Mouse (Mus musculus): Measurements from ENCODE around the gene Enthd1. TPM values are rescaled to one million over a fixed set of nuclear protein-coding genes. Genes with fewer than 3 reads are reported as not detected.
A peak's percentile ranks its signal among the peaks of the same experiment; 100 is the strongest.

Enthd1 gene
- polyA plus RNA-seq, 1 experiment from 2014 or later: not detected

DNA sequence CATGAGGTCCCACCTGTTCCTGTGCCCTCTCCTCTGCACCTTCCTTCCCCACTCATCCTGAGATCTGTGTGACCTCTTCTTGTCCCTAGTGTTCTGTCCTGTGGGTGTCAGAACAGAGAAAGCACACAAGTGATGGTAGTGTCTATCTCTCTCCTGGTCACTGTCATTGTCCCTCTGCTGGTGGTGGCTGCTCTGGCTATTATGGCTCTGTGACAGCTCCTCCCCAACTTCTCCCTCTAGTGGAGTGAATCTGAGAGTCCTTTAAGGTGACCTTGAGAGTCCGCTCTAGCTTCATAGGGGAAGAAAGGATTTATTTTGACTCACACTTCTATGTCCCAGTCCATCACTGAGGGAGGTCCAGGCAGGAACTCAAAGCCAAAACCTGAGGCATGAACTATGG, 79.4 kb downstream of the Enthd1 start:
- Histone ChIP-seq H3K4me3 (replicated peaks; ENCODE audit: low read depth, low read length) (no peak overlapping the region), H3K36me3 (ENCODE audit: control insufficient read depth, insufficient read depth, low read length) (no peaks in the 10 kb centered on the region), H3K9me3 (ENCODE audit: control insufficient read depth, low read length) (no peaks in the 10 kb centered on the region), H3K4me2 (ENCODE audit: low read length) (no peak overlapping the region), H3K27me3 (ENCODE audit: control insufficient read depth, insufficient read depth, low read length) (no peaks in the 10 kb centered on the region), H3K9ac (replicated peaks; ENCODE audit: low read length) (no peak overlapping the region), H3K27ac (replicated peaks; ENCODE audit: low read depth, low read length) (no peak overlapping the region), H3K4me1 (ENCODE audit: control insufficient read depth, insufficient read depth, low read length) (peaks cover 36% of the 10 kb centered on the region)
- ATAC-seq (ENCODE audit: low FRiP score, low TSS enrichment) (no peak), DNase-seq (no peak)
- WGBS: 97% methylated on average over 1 of the region's 1 CpGs

DNA sequence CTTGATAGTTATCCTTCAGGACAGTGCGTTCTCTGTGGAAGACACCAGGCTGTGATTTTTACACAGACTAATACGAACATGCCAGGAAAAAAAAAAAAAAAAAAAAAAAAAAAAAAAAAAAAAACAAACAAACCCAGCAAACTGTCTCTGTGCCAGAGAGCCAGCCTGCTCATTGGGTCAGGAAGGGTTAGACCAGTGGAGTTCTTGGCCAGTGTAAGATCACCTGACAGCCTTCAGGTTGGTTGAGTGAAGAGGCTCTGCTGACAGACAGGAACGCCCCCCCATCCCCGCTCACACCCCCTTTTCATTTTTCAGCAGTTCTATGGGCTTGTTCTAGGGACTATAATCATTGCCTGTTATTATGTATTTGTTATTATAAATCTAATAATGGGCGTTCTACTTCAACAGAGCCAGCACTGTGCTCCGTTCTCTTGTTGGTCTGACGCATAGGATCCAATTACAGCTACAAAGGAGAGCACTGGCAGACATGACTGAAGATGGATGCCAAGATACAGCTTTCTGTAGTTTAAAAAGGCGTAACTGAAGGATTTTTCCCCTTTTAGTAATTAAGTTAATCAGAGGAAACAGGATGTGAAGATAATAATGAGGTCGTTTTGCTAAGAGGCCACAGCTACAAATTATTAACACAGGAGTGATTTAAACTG, 81.8 kb downstream of the Enthd1 start:
- ATAC-seq (ENCODE audit: low FRiP score, low TSS enrichment): no peak

DNA sequence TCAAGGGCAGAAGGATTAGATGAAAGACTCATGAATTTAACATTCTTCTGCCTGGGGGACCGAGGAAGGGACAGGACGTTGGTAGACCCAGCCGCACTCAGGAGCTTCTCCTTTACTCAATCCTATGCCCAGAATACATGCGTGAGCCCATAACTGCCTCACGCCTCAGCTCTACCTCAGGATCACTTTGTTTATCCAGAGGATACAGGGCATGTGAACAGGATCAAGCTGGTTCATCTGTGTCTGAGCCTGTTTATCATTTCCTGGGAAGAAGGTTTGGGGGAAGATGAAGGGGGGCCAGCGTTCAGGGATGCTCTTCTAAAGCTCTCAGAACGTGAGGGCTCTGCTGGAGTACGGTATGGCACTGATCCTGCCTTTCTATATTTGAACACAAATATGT, 82.6 kb downstream of the Enthd1 start:
- peak; percentile 40 for DNase-seq
- Histone ChIP-seq H3K27me3 (ENCODE audit: control insufficient read depth, insufficient read depth, low read length) (no peaks in the 10 kb centered on the region), H3K4me3 (replicated peaks; ENCODE audit: low read depth, low read length) (no peak overlapping the region), H3K36me3 (ENCODE audit: control insufficient read depth, insufficient read depth, low read length) (no peaks in the 10 kb centered on the region), H3K4me2 (ENCODE audit: low read length) (no peak overlapping the region), H3K9ac (replicated peaks; ENCODE audit: low read length) (no peak overlapping the region), H3K4me1 (ENCODE audit: control insufficient read depth, insufficient read depth, low read length) (peaks cover 29% of the 10 kb centered on the region), H3K27ac (replicated peaks; ENCODE audit: low read depth, low read length) (peak overlapping the region; percentile 14; the same call in 1 of the 2 replicates), H3K9me3 (ENCODE audit: control insufficient read depth, low read length) (no peaks in the 10 kb centered on the region)
- 37% methylated on average over 8 of the region's 8 CpGs for WGBS
- no peak for ATAC-seq (ENCODE audit: low FRiP score, low TSS enrichment)

More for the DNA sequence above, 81.8 kb downstream of the Enthd1 start:
- H3K4me3 ChIP-seq (replicated peaks; ENCODE audit: low read depth, low read length): no peak overlapping the region
- no peak overlapping the region for H3K9ac ChIP-seq (replicated peaks; ENCODE audit: low read length)
- 68% methylated on average over 9 of the region's 9 CpGs for WGBS
- H3K27ac ChIP-seq (replicated peaks; ENCODE audit: low read depth, low read length): peak overlapping the region; percentile 14
- peak; percentile 48 for DNase-seq
- H3K36me3 ChIP-seq (ENCODE audit: control insufficient read depth, insufficient read depth, low read length): no peaks in the 10 kb centered on the region
- H3K4me2 ChIP-seq (ENCODE audit: low read length): no peak overlapping the region
- peaks cover 36% of the 10 kb centered on the region for H3K4me1 ChIP-seq (ENCODE audit: control insufficient read depth, insufficient read depth, low read length)
- no peaks in the 10 kb centered on the region for H3K27me3 ChIP-seq (ENCODE audit: control insufficient read depth, insufficient read depth, low read length)
- H3K9me3 ChIP-seq (ENCODE audit: control insufficient read depth, low read length): no peaks in the 10 kb centered on the region

DNA sequence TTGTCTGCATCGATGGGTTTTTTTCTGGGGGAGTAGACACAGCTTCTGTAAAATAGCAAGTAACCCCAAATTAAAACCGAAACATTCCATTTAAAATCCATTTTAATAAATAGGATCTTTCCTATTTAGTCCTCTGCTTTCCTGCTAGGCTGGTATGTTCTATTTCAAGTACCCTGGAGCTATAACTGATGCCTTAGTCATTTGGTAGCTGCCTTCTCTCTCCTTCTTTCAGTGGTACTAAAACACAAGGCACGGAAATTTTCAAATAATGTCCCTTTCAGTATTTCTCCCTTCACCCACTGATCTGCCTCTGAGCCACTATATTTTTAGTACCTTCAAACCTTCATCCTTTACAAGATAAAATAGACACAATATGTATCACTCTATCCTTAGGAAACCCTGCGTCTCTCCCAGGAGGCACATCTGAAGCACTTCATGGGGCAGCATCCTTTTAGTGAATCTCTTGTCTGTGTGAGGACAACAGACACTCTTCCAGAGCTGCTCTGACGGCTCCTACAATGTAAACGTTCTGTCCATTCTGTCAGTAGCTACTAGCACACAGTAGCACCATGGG, 90.4 kb downstream of the Enthd1 start:
- no peaks in the 10 kb centered on the region for H3K36me3 ChIP-seq (ENCODE audit: control insufficient read depth, insufficient read depth, low read length)
- DNase-seq: no peak
- H3K4me2 ChIP-seq (ENCODE audit: low read length): no peak overlapping the region
- H3K27ac ChIP-seq (replicated peaks; ENCODE audit: low read depth, low read length): no peak overlapping the region
- no peaks in the 10 kb centered on the region for H3K4me1 ChIP-seq (ENCODE audit: control insufficient read depth, insufficient read depth, low read length)
- no peak for ATAC-seq (ENCODE audit: low FRiP score, low TSS enrichment)
- no peak overlapping the region for H3K4me3 ChIP-seq (replicated peaks; ENCODE audit: low read depth, low read length)
- no peaks in the 10 kb centered on the region for H3K9me3 ChIP-seq (ENCODE audit: control insufficient read depth, low read length)
- no peak overlapping the region for H3K9ac ChIP-seq (replicated peaks; ENCODE audit: low read length)
- no peaks in the 10 kb centered on the region for H3K27me3 ChIP-seq (ENCODE audit: control insufficient read depth, insufficient read depth, low read length)
- WGBS: 83% methylated on average over 6 of the region's 6 CpGs

DNA sequence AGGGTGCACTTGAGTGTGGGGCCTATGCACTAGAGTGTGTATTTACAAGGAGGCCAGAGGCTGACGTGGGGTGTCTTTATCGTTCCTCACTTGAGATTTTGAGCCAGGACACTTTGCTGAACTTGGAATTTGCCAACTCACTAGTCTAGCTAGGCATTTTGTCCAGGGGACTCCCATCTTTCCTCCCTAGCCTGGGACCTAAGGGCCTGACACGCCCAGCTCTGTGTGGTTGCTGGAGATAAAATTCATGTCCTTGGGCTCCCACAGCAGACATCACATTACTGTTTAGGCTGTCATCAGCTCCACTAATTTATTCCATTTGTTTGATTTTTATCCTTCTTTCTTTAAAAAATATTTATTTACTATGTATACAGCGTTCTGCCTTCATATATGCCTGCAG, 97.1 kb downstream of the Enthd1 start:
- Histone ChIP-seq H3K9me3 (ENCODE audit: control insufficient read depth, low read length) (no peaks in the 10 kb centered on the region), H3K36me3 (ENCODE audit: control insufficient read depth, insufficient read depth, low read length) (no peaks in the 10 kb centered on the region), H3K27ac (replicated peaks; ENCODE audit: low read depth, low read length) (no peak overlapping the region), H3K4me3 (replicated peaks; ENCODE audit: low read depth, low read length) (no peak overlapping the region), H3K27me3 (ENCODE audit: control insufficient read depth, insufficient read depth, low read length) (no peaks in the 10 kb centered on the region), H3K9ac (replicated peaks; ENCODE audit: low read length) (no peak overlapping the region), H3K4me2 (ENCODE audit: low read length) (no peak overlapping the region), H3K4me1 (ENCODE audit: control insufficient read depth, insufficient read depth, low read length) (no peaks in the 10 kb centered on the region)
- ATAC-seq (ENCODE audit: low FRiP score, low TSS enrichment): no peak
- 88% methylated on average over 4 of the region's 4 CpGs for WGBS
- DNase-seq: no peak

DNA sequence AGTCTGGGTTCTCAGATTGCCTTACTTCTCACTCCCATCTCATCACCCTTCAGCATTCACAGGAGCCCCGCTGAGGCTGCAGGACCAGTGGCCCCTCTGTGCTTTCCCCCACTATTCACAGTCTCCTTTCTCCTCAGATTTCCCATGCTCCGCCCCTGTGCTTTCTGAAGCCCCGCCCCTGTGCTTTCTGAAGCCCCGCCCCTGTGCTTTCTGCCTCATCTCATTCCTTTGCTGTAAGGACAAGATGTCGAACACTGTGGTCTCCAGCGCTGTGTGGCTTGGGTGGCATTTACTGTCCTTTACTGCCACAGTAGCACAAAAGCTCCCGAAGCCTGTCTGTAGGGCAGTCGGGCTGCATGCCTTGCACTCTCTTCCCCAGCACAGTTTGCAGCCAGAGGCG, 102.8 kb downstream of the Enthd1 start:
- Histone ChIP-seq H3K9ac (replicated peaks; ENCODE audit: low read length) (no peak overlapping the region), H3K27ac (replicated peaks; ENCODE audit: low read depth, low read length) (no peak overlapping the region), H3K4me3 (replicated peaks; ENCODE audit: low read depth, low read length) (no peak overlapping the region), H3K9me3 (ENCODE audit: control insufficient read depth, low read length) (no peaks in the 10 kb centered on the region), H3K27me3 (ENCODE audit: control insufficient read depth, insufficient read depth, low read length) (no peaks in the 10 kb centered on the region), H3K36me3 (ENCODE audit: control insufficient read depth, insufficient read depth, low read length) (no peaks in the 10 kb centered on the region), H3K4me1 (ENCODE audit: control insufficient read depth, insufficient read depth, low read length) (peaks cover 7% of the 10 kb centered on the region; the same call in 1 of the 2 replicates), H3K4me2 (ENCODE audit: low read length) (peak overlapping the region; percentile 35; the same call in 1 of the 2 replicates)
- WGBS: 5% methylated on average over 9 of the region's 9 CpGs
- DNase-seq: peak; percentile 51
- ATAC-seq (ENCODE audit: low FRiP score, low TSS enrichment): no peak

- ATAC-seq (ENCODE audit: low FRiP score, low TSS enrichment): no peak
- no peak overlapping the region for H3K4me2 ChIP-seq (ENCODE audit: low read length)
- H3K9ac ChIP-seq (replicated peaks; ENCODE audit: low read length): no peak overlapping the region
- no peak overlapping the region for H3K27ac ChIP-seq (replicated peaks; ENCODE audit: low read depth, low read length)
- H3K4me3 ChIP-seq (replicated peaks; ENCODE audit: low read depth, low read length): no peak overlapping the region
- WGBS: 61% methylated on average over 2 of the region's 2 CpGs
- H3K36me3 ChIP-seq (ENCODE audit: control insufficient read depth, insufficient read depth, low read length): no peaks in the 10 kb centered on the region
- no peaks in the 10 kb centered on the region for H3K9me3 ChIP-seq (ENCODE audit: control insufficient read depth, low read length)
- no peaks in the 10 kb centered on the region for H3K27me3 ChIP-seq (ENCODE audit: control insufficient read depth, insufficient read depth, low read length)
- DNase-seq: no peak
- peaks cover 7% of the 10 kb centered on the region; the same call in 1 of the 2 replicates for H3K4me1 ChIP-seq (ENCODE audit: control insufficient read depth, insufficient read depth, low read length)
Measured at GRCm38 (mm10) chr15:80461446-80461845, 103.5 kb downstream of the Enthd1 start.

- H3K27me3 ChIP-seq (ENCODE audit: control insufficient read depth, insufficient read depth, low read length): no peaks in the 10 kb centered on the region
- H3K9me3 ChIP-seq (ENCODE audit: control insufficient read depth, low read length): no peaks in the 10 kb centered on the region
- WGBS: 22% methylated on average over 9 of the region's 9 CpGs
- no peaks in the 10 kb centered on the region for H3K36me3 ChIP-seq (ENCODE audit: control insufficient read depth, insufficient read depth, low read length)
- H3K4me1 ChIP-seq (ENCODE audit: control insufficient read depth, insufficient read depth, low read length): peaks cover 7% of the 10 kb centered on the region; the same call in 1 of the 2 replicates
- H3K4me3 ChIP-seq (replicated peaks; ENCODE audit: low read depth, low read length): no peak overlapping the region
- no peak for ATAC-seq (ENCODE audit: low FRiP score, low TSS enrichment)
- DNase-seq: peak; percentile 54
- peak overlapping the region; percentile 58 for H3K27ac ChIP-seq (replicated peaks; ENCODE audit: low read depth, low read length)
- H3K9ac ChIP-seq (replicated peaks; ENCODE audit: low read length): no peak overlapping the region
- H3K4me2 ChIP-seq (ENCODE audit: low read length): no peak overlapping the region
Measured at GRCm38 (mm10) chr15:80460011-80460410, 104.9 kb downstream of the Enthd1 start.

- H3K4me2 ChIP-seq (ENCODE audit: low read length): no peak overlapping the region
- ATAC-seq (ENCODE audit: low FRiP score, low TSS enrichment) (no peak), DNase-seq (no peak)
- H3K9me3 ChIP-seq (ENCODE audit: control insufficient read depth, low read length): no peaks in the 10 kb centered on the region
- no peaks in the 10 kb centered on the region for H3K27me3 ChIP-seq (ENCODE audit: control insufficient read depth, insufficient read depth, low read length)
- no peaks in the 10 kb centered on the region for H3K36me3 ChIP-seq (ENCODE audit: control insufficient read depth, insufficient read depth, low read length)
- no peak overlapping the region for H3K9ac ChIP-seq (replicated peaks; ENCODE audit: low read length)
- WGBS: 93% methylated on average over 3 of the region's 3 CpGs
- H3K4me1 ChIP-seq (ENCODE audit: control insufficient read depth, insufficient read depth, low read length): peaks cover 7% of the 10 kb centered on the region; the same call in 1 of the 2 replicates
- no peak overlapping the region for H3K4me3 ChIP-seq (replicated peaks; ENCODE audit: low read depth, low read length)
- H3K27ac ChIP-seq (replicated peaks; ENCODE audit: low read depth, low read length): no peak overlapping the region
Measured at GRCm38 (mm10) chr15:80457984-80458383, 107.0 kb downstream of the Enthd1 start.
